Mouse (Mus musculus) MEL (cell line): ENCODE results near the gene Matn1.

ENCODE experiments used
- CHD1 ChIP-seq: IDR thresholded peaks from 2 replicates; pipeline ENCODE4 v1.6.1; 2012; ENCODE audit warnings: low read depth, mild to moderate bottlenecking, inconsistent platforms, low read length, improper control_type of control experiment
- CHD2 ChIP-seq: IDR thresholded peaks from 2 replicates; pipeline ENCODE4 v1.6.1; 2011; ENCODE audit warnings: low read length, improper control_type of control experiment
- GATA1 ChIP-seq: IDR thresholded peaks from 2 replicates; pipeline ENCODE4 v1.6.1; 2011; ENCODE audit warnings: low read depth, low read length, improper control_type of control experiment
- JUND ChIP-seq: IDR thresholded peaks from 2 replicates; pipeline ENCODE4 v1.6.1; 2011; ENCODE audit warnings: low read depth, mild to moderate bottlenecking, improper control_type of control experiment, low read length
- MYC ChIP-seq: IDR thresholded peaks from 2 replicates; pipeline ENCODE4 v1.6.1; 2011; ENCODE audit warnings: low read depth, mild to moderate bottlenecking, low read length, improper control_type of control experiment, moderate library complexity
- TAL1 ChIP-seq: IDR thresholded peaks from 2 replicates; pipeline ENCODE4 v1.6.1; 2012; ENCODE audit warnings: mild to moderate bottlenecking, inconsistent platforms, low read length, moderate library complexity, mixed read lengths
- USF1 ChIP-seq: IDR thresholded peaks from 2 replicates; pipeline ENCODE4 v1.6.1; 2014; ENCODE audit warnings: low read depth, mild to moderate bottlenecking, inconsistent platforms, low read length, improper control_type of control experiment, moderate library complexity
- ZC3H11A ChIP-seq: IDR thresholded peaks from 2 replicates; pipeline ENCODE4 v1.6.1; 2012; ENCODE audit warnings: low read depth, mild to moderate bottlenecking, inconsistent platforms, low read length, improper control_type of control experiment

DNA sequence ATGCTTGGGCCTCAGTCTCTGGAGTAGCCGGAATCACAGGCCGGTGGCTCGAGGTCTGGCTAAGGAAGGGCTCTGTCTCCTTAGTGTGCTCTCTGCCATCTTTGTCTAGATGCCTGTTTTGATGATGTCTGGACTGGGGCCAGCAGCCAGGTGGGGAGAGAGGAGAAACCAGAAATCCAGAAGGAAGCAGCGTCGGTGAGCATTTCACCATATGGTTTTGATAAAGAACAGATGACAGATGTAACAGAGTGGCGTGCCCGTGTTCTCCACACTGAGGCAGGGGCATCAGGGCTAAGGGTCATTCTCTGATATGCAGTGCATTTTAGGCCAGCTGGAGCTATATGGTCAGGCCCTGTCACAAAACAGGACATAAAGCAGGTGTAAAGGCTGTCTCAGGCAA, 43.4 kb upstream of the Matn1 start:
- TF ChIP-seq GATA1 (no peak), CHD1 (no peak), TAL1 (no peak), CHD2 (no peak), MYC (no peak), USF1 (no peak), JUND (no peak), ZC3H11A (no peak)
